Mouse (Mus musculus): Measurements from ENCODE around the gene Pde4d.

Gene Pde4d

DNA sequence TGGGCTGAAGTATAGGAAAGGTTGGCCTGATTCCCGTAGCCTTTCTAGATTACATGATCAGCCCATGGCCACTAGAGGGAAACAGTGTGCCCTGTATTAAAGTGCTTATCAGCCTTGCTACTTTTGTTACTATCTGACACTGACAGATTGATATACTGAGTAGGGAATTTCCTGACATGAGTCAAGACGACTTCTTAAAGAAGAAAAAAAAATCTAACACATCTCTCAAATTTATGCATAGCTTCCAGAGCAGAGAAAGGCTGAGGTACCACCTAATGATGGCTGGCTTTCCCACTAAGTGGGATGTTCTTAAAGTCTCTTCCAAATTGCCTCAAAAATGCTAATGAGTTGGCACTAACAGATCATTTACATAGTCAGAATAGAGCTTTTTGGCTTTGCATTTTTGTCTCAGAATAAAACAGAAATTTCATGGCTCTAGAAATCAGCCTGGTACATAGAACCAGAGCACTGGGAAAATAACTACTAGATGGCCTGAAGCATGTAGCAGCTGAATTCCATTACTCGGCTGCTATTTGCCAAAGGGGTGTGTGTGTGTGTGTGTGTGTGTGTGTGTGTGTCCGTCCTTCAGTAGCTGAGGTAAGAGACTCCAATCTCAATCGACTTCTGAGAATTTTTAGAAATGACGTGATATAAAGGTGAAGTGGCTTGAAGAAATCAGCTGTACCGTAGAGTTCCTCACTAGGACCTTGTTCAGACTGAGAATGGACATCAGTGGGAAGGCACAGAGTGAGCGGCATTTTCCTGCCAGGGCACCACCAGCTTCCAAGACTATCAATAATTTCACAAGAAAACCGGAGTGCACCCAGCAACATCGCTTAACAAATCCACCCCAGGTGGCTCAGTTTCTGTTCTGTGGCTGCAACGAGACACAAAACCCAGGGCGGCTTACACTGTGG is 1108.9 kb downstream of the Pde4d start:
- DNase-seq (ENCODE audit: low spot score in 2 of 2), result no peak

DNA sequence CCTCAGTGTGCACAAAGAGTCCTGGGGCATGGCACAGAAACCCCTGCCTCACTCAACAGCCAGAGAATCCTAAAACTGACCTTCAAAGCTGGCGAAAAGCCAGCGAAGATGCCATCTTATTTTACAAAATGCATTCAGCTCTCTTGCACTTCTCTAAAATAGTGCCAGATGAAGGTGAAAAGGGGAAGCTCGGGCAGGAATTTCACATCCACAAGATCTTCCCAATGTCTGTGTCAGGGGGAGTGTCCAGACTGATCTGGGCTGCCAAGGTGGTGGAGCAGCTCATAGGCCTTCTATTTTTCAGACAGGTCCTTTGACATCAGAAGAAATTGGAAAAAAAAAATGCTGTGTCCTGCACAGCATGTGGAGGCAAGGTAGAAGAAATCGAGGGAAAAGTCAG is 1110.5 kb downstream of the Pde4d start:
- no peak for DNase-seq (ENCODE audit: low spot score in 2 of 2)

DNA sequence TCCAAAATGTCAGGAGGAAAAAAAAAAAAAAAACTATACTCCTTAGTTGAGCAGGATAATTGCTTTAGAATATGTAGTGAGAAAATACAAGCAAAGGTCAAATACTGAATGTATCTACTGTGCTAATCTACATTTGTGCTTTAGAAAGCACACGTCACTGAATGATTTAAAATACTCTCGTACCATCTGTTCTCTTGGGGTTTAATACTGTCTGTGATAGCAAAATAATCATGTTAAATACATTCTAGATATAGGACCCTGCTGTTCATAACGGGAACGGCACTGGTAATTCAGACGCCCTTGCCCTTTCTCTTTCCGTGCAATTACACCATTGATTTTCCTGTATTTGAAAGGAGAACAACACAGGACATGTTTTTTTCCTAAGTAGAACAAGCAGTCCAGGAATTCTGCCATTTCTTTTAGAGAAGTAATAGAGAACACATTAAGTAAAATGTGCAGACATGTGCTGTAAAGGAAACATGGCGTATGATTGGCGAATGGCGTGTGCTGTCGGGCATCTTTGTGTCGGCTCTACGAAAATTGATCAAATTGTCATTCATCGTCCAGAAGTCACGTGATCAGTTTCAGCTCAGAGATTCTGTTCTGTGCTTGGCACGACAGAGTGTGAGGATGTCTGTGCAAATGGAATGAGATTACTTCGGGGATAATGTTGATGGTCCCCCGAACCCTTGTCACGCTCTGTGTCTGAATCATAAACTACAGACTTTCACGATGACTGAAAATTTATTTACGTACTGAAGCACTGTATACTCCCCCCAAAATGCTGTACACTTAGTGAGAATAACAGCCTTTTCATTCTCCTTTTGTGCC is 1119.1 kb downstream of the Pde4d start:
- no peak for DNase-seq (ENCODE audit: low spot score in 2 of 2)

DNA sequence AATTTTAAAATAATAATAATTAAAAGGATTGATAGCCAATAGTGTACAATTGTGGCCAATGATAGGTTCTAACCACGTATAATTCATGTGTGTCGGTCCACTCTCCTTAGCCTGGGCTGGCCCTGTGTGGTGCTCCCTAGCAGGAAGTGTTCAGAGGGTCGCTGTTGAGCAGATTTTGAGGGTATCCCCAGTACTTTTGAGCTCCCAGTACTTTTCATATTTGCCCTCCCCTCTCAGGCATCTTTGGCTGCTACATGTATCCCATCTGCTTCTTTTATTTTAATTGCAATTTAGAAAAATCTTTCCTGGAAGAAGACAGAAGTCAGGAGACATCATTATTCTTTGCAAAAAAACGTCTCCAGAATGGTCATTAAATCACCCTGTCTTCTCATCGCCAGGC is 1119.7 kb downstream of the Pde4d start:
- DNase-seq (ENCODE audit: low spot score in 2 of 2), result no peak

DNA sequence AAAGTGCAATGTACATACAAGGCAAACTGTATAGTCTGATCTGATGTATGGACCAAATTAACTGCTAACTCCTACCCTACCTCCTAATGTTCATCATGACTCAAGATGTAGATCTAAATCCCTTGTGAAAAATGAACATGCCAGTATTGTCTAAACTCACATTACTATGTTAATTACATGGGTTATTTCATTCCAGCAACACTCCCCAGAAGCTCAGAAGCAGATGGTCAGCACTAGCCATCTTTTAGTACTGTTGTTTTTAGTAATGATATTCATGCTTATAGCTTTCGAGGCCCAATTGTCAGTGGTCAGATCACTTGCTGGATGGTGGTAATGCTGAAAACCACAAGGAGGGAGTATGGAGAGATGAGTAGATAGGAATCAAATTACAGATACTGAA is 1127.0 kb downstream of the Pde4d start:
- DNase-seq (ENCODE audit: low spot score in 2 of 2), result no peak

DNA sequence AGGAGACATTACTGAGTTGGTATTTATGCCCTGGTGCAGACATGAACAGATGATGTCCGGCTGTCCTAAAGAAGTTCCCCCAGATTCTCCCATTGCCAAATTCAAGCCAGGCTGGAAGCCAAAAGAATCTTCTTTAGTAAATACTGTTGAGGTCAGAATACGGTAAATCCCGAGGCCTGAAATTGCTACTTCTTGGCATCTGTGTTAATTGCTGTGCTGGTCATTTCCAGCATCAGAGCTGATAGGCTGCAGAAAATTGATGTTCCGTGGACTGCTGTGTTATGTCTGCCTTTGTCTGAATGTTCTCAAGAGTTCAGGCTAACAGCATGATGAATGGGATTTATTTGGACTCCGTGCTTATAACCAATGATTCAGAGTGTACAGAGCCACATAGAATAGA is 1127.7 kb downstream of the Pde4d start:
- DNase-seq (ENCODE audit: low spot score in 2 of 2), result no peak

DNA sequence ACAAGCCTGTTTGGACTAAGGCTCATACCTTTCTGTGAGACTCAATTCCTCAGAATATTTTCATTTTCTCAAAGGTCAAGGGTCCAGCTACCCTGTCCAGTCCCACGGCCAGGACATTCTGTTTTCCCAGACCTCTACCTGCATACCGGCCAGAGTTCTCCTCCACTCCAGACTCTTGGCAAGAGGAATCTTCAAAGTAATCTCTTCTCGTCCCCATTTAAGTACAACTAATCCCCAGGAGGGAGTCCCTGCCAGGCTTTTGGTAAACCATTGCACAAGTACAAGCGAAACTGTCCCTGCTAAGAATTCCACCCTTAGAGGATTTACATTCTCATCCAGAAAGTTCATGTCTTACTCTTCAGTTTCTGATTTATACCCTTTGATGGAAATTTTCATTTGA is 1128.2 kb downstream of the Pde4d start:
- no peak for DNase-seq (ENCODE audit: low spot score in 2 of 2)

DNA sequence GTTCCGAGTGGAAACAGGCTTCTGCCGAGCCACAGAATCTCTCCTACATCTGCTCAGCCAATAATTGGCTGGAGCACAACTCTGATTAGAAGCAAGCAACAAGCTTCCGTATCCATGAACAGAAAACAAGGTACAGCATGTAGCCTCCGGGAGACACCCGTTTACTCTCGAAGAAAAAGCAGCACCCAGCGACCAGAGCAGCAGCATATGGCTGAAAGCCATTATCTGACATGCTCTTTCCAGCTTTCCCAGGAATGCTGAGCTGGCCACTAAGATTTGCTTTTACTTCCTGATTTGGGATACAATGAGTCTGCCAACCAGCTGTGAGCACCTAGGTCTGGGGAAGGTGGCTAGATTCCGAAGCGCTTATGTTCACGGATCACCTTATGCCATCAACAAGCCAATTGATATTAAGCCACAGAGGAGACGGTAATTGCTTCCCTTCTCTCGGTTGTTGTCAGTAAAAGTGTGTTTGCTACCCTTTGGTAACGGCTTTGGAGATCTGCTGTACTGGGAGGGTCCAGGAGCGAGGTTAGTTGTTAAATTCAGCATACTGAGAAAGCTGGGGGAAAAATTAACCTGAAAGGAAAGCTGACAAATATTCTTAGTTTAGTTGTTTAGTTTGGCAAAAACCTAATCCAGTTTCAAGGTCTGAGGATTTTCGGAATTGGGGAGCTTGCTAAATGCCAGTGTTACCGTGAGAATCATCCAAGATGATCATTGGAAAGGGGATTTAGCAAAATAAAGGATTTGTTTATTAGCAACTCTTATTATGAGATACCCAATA is 1131.7 kb downstream of the Pde4d start:
- DNase-seq (ENCODE audit: low spot score in 2 of 2), result no peak

DNA sequence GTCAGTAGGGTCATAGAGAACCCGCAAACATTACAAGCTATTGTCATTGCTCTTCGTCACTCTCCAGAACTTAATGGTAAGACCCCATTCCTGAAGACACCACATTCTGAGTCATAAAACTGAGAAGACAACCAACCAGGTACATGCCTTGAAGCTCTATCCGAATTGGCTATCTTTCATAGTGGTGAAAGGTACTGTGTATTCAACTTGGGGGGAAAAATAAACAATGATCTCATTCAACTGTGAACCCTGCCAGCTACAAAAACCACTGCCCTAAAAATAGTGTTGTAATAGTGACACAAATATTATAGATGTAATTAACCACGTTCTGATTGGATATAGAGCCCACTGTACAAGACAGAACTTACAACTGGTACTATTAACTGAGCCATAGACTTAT is 1140.3 kb downstream of the Pde4d start:
- DNase-seq (ENCODE audit: low spot score in 2 of 2), result no peak

DNA sequence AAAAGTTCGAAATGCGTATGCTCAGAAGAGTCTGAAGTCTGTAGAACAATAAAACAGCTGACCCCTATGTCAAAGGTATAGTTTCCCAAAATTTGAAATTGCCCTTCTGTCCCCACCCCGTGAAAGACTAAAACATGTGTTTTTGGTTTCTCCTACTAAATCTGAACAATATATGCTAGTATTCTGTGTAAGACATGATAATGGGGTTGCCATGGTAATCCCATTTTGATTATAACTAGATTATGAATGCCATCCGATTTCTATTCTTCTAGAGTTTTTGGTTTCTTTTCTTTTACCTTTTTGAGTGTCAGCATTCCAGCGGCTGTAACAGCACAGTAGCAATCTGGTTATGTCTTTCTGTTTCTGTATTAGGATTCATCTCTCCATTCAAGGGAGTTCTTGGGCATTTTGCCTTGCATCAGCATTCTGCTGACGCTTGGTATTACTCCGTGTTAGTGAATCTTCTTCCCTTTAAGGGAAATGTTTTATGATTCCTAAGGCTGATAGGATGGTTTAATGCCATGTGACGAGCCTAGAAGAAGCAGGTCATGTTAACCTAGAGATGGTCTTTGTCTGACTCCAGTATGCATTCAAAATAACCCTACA is 1142.5 kb downstream of the Pde4d start:
- no peak for DNase-seq (ENCODE audit: low spot score in 2 of 2)

DNA sequence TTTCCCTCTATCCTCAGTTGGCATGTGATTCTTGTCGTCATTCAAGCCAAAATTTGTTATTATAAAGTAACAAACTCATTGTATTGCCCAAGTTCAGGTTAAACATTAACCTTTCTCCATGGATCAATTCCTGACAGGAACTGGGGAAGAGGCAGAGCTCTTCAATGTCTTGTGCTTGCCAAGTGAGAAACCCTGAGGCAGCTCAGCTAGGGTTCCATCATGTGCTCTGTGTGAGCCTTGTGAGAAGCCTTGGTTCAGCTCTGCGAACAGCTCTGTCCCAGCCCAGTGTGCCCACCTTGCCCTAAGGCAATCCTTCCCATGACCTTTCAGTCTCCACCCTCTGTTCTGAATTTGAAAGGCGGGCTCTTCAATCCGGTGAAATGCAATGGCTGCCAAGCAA is 1150.0 kb downstream of the Pde4d start:
- DNase-seq (ENCODE audit: low spot score in 2 of 2), result no peak

DNA sequence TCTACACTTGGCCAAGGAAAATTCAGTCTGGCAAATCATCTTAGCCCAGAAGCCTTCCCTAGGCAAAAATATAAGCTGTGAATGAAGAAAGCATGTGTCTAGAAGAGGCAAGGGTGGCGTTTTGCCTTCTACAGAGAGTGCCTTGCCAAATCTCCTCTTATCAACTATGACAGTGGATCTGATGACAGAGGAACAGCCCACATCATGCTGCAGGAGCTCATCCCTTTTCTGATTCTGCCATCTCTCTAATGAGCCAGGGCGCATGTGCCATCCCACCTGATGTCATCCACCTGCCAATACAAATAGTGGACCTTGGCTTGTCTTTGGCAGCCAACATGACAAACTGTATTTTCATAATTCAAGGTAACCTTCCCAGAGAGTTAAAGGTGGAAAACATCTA is 1154.3 kb downstream of the Pde4d start:
- DNase-seq (ENCODE audit: low spot score in 2 of 2), result no peak

DNA sequence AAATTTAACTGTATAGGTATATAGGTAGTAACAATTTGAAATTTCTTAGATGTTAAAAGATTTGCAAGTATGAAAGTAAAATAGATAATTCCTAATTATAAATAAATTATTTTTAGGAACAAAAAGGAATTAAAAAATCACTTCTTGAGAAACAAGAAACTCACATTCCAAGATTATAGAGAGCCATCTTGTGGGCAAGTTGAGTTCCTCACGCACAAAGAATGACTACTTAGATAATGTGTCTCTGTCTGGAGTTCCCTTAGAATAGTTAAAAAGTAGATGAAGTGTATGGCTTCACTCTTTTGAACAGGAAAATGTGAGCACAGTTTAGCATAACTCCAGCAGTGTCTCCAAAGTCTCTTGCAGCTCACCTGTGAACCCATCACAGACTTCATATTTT is 1155.4 kb downstream of the Pde4d start:
- no peak for DNase-seq (ENCODE audit: low spot score in 2 of 2)

DNA sequence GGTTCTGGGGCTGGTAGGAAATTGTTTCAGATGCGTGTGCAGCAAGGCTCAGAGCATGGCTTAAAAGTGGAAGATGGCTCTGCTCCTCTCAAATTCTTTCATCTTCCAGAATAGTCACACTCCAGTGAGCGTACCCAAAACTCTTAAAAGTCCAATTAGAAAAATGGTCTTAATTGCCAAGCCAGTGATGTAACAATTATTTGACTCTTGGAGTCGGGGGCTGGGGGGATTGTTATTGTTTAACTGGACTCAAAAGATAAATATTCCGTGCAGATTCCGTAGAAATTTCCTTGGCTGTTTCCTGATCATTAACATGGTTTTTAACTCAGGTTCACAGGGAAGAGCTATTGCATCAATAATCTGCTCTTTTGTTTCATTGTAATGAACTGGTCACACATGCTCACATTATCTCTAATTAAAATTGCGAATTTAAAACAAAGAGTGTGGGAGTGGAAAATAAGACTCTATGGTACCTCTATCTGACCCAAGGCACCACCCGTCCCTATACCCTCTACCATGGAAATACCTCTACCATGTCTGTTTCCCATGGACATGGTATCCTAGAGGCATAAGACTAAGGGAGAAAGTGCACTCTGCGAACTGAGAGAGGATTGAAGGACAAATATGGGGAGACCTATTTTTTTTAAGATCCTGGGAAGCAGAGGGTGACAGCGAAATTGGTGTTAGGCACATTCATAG is 1159.5 kb downstream of the Pde4d start:
- no peak for DNase-seq (ENCODE audit: low spot score in 2 of 2)

DNA sequence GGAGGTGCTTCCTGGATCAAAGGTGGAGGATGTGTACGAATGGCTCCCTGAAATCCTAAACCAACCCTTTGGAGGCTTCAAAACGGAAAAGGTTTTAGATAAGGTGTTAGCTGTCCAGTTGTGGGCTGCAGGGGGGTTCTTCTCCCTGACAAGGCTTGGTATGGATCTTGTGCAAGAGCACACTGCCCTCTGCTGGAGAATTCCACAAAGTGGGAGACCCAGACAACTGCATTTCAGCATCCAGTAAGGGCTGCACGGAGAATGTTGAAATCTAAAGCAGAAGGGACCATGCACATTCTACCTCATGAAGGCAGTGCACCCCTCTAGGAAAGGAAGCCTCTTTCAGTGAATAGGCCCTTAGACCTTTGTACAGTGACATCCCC is 1160.0 kb downstream of the Pde4d start:
- DNase-seq (ENCODE audit: low spot score in 2 of 2), result peak; percentile 24 to 41

DNA sequence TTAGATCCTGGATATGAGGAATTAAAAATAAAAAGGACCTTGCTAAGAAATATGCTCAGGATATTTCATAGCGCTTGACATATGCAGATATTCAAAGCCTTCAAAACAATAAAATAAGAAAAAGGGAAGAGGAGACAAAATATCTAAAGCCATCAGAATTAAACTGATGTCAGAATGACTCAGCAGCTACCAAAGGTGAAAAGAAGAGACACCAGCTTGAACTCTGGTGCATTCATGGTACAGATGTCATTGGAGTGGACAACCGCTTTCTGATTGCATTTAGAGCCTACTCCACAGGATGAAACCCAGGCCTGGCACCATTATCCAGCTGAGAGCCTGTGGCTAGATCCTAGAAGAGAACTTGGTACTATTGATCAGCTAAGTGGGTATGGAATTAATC is 1161.0 kb downstream of the Pde4d start:
- DNase-seq (ENCODE audit: low spot score in 2 of 2), result no peak

DNA sequence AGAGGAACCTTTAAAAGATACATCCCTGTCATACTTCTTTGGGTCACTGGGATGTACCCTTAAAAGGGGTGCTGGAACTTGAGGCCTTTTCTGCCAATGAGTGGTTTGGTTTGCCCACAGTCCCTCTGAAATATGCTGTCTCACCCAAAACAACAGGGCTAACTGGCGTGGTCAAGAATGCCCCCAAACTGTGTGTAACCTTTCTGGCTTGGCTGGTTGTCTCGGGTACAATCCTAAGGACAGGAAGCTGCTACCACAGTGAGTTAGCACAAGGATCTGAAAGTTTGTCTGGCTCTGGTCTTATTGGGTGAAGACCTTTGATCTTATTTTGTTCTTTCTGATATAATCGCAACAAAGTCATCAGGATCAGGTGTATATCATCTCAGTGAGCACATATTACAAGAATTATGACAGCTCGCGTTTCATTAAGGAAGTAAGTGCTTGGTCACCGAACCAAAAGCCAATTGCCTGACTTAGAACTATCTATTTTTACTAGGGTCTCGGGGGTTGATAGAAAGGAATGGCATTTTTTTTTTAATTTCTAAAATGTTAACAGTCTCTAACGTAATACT is 1165.6 kb downstream of the Pde4d start:
- no peak for DNase-seq (ENCODE audit: low spot score in 2 of 2)

DNA sequence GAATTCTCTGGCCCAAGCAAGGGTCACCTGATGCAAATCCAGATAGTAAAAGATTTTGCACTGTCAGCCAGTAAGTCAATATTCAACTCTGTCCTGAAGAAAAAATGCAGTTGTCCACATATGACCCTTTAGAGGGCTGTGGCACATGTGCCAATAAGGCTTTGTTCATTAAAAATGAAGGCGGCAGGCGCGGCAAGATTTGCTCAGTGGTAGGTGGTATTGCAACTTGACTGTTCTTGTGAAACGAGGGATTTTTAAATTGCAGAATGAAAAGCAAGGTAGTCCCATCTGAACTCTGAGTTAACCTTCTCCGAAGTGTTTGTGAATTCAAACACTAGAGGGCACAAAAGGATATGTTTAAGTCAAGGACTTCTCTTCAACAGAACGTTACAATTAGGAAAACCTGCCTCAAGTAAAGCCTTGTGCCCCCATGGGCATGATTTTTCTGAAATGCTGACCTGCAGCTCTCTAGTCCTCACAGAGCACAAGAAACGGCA is 1166.1 kb downstream of the Pde4d start:
- DNase-seq (ENCODE audit: low spot score in 2 of 2), result no peak

DNA sequence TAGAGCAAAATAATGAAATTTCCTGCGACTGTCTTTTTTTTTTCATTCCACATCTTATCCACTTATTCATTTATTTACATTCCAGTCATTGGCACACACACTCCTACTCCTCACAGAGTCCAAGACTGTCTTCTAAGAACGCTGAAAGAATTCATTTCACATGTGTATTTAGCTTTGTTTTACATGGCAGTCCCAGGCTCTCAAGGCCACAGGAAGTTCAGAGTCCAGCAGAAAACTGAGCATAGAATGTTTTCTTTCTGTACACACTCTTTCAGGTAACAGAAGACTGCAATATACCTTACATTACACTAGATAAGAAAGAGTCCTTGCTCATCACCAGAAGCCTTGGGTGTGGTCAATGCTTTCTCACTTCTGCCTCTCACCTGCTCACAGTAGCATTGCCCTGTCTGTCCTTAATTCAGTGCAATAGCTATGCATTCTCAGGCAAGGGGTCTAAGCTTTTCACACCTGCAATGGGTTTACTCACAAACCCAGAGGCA is 1169.5 kb downstream of the Pde4d start:
- no peak for DNase-seq (ENCODE audit: low spot score in 2 of 2)

DNA sequence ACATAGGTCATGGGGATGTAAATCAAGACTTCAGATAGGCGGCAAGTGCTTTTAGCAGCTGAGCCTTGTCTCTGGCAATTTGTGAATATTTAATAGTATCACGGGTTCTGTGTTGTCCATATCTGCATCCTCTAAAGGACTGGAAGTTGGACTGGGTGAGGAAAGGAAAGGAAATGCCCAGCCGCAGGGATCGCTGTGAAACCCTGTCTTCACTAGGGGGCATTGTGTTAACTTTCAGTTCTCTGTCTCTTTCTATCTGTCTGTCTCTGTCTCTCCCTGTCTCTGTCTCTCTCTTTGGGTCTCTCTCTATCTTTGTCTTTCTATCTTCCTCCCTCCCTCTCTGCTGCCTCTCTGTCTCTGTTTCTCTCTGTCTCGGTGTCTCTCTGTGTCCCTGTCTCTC is 1172.5 kb downstream of the Pde4d start:
- DNase-seq (ENCODE audit: low spot score in 2 of 2), result no peak

Data from right cerebral cortex, postnatal 36 days (tissue).